Mouse (Mus musculus): ENCODE results near the gene Fkbp6.

GRCm38 (mm10) chr5:135395826-135396225 lies 46.0 kb upstream of the Fkbp6 start:
- peak; percentile 59 for TF ChIP-seq CTCF (IDR thresholded peaks at IDR 0.05; ENCODE audit: low read depth)
- TF ChIP-seq EP300 (IDR thresholded peaks at IDR 0.05; ENCODE audit: low read depth) = no peak

Measured in heart, postnatal 0 days (tissue).